Mouse (Mus musculus) neural tube, embryonic 12.5 days (tissue): ENCODE data around the gene Zbtb8a. TPM values are rescaled to one million over a fixed set of nuclear protein-coding genes. Genes with fewer than 3 reads are reported as not detected.
"Not testable (repeated sequence)": the region's sequence is repeated elsewhere in the genome, so short reads cannot be mapped to it uniquely, and the experiment has no call there.

Source experiments
- ATAC-seq: fragments of 200-750 bp; cut with Nextera tagmentation; 2 replicates; pipeline ENCODE4 v1.8.0; 2017; ENCODE audit warnings: low read depth, mild to moderate bottlenecking, moderate TSS enrichment, moderate library complexity; ENCODE audit not compliant: low FRiP score
- H3K27ac ChIP-seq: fragments of 300-500 bp; sonication (generic); 2 replicates; pipeline ENCODE4 v1.5.1; 2016
- H3K27me3 ChIP-seq: fragments of 300-500 bp; sonication (generic); replicated peaks from 2 replicates; pipeline ENCODE4 v1.6.1; 2016; ENCODE audit warnings: mild to moderate bottlenecking
- H3K36me3 ChIP-seq: fragments of 300-500 bp; sonication (generic); 2 replicates; pipeline ENCODE4 v1.6.1; 2016; ENCODE audit warnings: mild to moderate bottlenecking
- H3K4me1 ChIP-seq: fragments of 300-500 bp; sonication (generic); 2 replicates; pipeline ENCODE4 v1.6.1; 2016
- H3K4me2 ChIP-seq: fragments of 300-500 bp; sonication (generic); replicated peaks from 2 replicates; pipeline ENCODE4 v1.6.1; 2016; ENCODE audit warnings: mild to moderate bottlenecking
- H3K4me3 ChIP-seq: fragments of 300-500 bp; sonication (generic); 2 replicates; pipeline ENCODE4 v1.5.1; 2016
- H3K9ac ChIP-seq: fragments of 300-500 bp; sonication (generic); 2 replicates; pipeline ENCODE4 v1.6.1; 2016; ENCODE audit warnings: mild to moderate bottlenecking
- H3K9me3 ChIP-seq: fragments of 300-500 bp; sonication (generic); 2 replicates; pipeline ENCODE4 v1.6.1; 2016; ENCODE audit warnings: mild to moderate bottlenecking
- WGBS: fragments of 180-500 bp; shearing (Covaris S2); methylation state at CpG from one replicate; pipeline ENCODE4 v1.1.7; 2016; 5-methylcytosine and 5-hydroxymethylcytosine counted together
- polyA plus RNA-seq: library from polyadenylated mRNA; unstranded; fragments of >200 nt; fragmentation: Nextera tagmentation; extraction: Ambion mirVana; gene quantifications from 2 replicates; pipeline ENCODE4 v1.2.1, GENCODE M21; 2016

Zbtb8a gene
- 12.5 and 15.4 TPM in 2 replicates for polyA plus RNA-seq

- no peaks in the 10 kb centered on the region for H3K36me3 ChIP-seq
- H3K9me3 ChIP-seq = no peaks in the 10 kb centered on the region; the same call in 1 of the 2 replicates
- 2% methylated on average over 54 of the region's 65 CpGs for WGBS
- H3K9ac ChIP-seq = peak within 1 kb of the TSS; percentile 87
- 0 out of 2 replicates have a peak, but pooled peaks cover 2% of the 10 kb centered on the region for H3K4me1 ChIP-seq
- H3K4me3 ChIP-seq = peak within 1 kb of the TSS; percentile 90
- H3K27me3 ChIP-seq = peaks cover 10% of the 10 kb centered on the region; the same call in 1 of the 2 replicates
- peak; percentile 73 for ATAC-seq
- H3K27ac ChIP-seq = peak within 1 kb of the TSS; percentile 71
- H3K4me2 ChIP-seq = peak within 1 kb of the TSS; percentile 67
Measured at GRCm38 (mm10) chr4:129377601-129378390, at the start of gene Zbtb8a. Gene Zbtb8a (minus strand): TSS chr4:129378116.

GRCm38 (mm10) chr4:129418321-129418720 lies 40.4 kb upstream of the Zbtb8a start:
- H3K27me3 ChIP-seq = no peaks in the 10 kb centered on the region
- H3K4me2 ChIP-seq = no peak overlapping the region
- no peaks in the 10 kb centered on the region for H3K36me3 ChIP-seq
- H3K9ac ChIP-seq = no peak overlapping the region
- WGBS = 78% methylated on average over 5 of the region's 5 CpGs
- H3K27ac ChIP-seq = no peak overlapping the region
- no peak for ATAC-seq
- no peaks in the 10 kb centered on the region for H3K4me1 ChIP-seq
- H3K4me3 ChIP-seq = no peak overlapping the region
- H3K9me3 ChIP-seq = no peaks in the 10 kb centered on the region

- H3K36me3 ChIP-seq = no peaks in the 10 kb centered on the region
- no peak overlapping the region for H3K4me3 ChIP-seq
- no peak overlapping the region for H3K4me2 ChIP-seq
- H3K9me3 ChIP-seq = no peaks in the 10 kb centered on the region
- H3K27ac ChIP-seq = no peak overlapping the region
- H3K4me1 ChIP-seq = no peaks in the 10 kb centered on the region
- no peak overlapping the region for H3K9ac ChIP-seq
- ATAC-seq = no peak
- H3K27me3 ChIP-seq = no peaks in the 10 kb centered on the region
- WGBS = 88% methylated on average over 5 of the region's 5 CpGs
Measured at GRCm38 (mm10) chr4:129416478-129416877, 38.6 kb upstream of the Zbtb8a start.

DNA sequence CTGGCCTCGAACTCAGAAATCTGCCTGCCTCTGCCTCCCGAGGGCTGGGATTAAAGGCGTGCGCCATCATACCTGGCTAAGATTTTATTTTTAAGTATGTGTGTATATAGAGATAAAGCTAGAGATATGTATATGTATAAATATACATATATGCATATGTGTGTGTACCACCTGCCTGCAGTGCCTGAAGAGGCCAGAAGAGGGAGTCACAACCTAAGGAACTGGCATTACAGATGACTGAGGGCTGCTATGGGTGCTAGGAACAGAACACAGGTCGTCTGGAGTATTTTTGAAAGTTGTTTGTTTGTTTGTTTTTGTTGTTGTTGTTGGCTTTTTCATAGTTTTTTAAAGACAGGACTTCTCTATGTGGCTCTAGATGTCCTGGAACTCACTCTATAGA lies 38.0 kb upstream of the Zbtb8a start:
- Histone ChIP-seq H3K4me3 (no peak overlapping the region), H3K27me3 (no peaks in the 10 kb centered on the region), H3K9ac (no peak overlapping the region), H3K4me2 (no peak overlapping the region), H3K4me1 (no peaks in the 10 kb centered on the region), H3K27ac (no peak overlapping the region), H3K36me3 (no peaks in the 10 kb centered on the region), H3K9me3 (no peaks in the 10 kb centered on the region)
- WGBS = 92% methylated on average over 5 of the region's 5 CpGs
- no peak for ATAC-seq

DNA sequence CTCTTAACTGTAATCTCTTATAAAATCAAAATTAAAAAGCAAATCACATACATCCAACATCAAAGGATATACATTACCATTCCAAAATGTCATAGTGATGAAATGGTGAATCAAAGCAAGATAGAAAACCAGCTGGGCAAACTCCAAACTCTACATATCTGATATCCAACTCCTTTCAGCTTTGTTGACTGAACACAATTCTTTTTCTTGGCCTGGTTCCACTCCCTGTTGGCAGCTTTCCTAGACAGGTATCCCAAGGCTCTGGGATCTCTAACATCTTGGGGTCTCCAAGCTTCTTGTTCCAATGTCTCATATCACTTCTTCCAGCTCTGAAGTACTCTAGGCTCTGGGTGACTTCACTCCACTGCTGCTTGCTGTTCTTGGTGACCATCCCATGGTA lies 33.1 kb upstream of the Zbtb8a start:
- Histone ChIP-seq H3K27me3 (0 out of 2 replicates have a peak, but pooled peaks cover 3% of the 10 kb centered on the region), H3K9me3 (no peaks in the 10 kb centered on the region), H3K4me1 (0 out of 2 replicates have a peak, but pooled peaks cover 6% of the 10 kb centered on the region), H3K4me3 (no peak overlapping the region), H3K9ac (no peak overlapping the region), H3K4me2 (no peak overlapping the region), H3K27ac (no peak overlapping the region), H3K36me3 (no peaks in the 10 kb centered on the region)
- ATAC-seq = no peak

- not testable (repeated sequence) for H3K9ac ChIP-seq, H3K27ac ChIP-seq, H3K4me2 ChIP-seq, H3K36me3 ChIP-seq, H3K4me3 ChIP-seq, H3K27me3 ChIP-seq, ATAC-seq, H3K4me1 ChIP-seq, H3K9me3 ChIP-seq
- WGBS = 86% methylated on average over 3 of the region's 3 CpGs
Measured at GRCm38 (mm10) chr4:129410532-129410931, 32.6 kb upstream of the Zbtb8a start.

GRCm38 (mm10) chr4:129406447-129406846 lies 28.5 kb upstream of the Zbtb8a start:
- H3K9ac ChIP-seq = peak overlapping the region; percentile 48; the same call in 1 of the 2 replicates
- peak overlapping the region; percentile 35 for H3K4me3 ChIP-seq
- H3K27ac ChIP-seq = no peak overlapping the region
- H3K4me1 ChIP-seq = 0 out of 2 replicates have a peak, but pooled peaks cover 7% of the 10 kb centered on the region
- WGBS = 2% methylated on average over 25 of the region's 25 CpGs
- H3K9me3 ChIP-seq = no peaks in the 10 kb centered on the region
- 0 out of 2 replicates have a peak, but pooled peaks have one; percentile 21 for ATAC-seq
- H3K36me3 ChIP-seq = no peaks in the 10 kb centered on the region
- H3K4me2 ChIP-seq = peak overlapping the region; percentile 69
- H3K27me3 ChIP-seq = 0 out of 2 replicates have a peak, but pooled peaks cover 3% of the 10 kb centered on the region

DNA sequence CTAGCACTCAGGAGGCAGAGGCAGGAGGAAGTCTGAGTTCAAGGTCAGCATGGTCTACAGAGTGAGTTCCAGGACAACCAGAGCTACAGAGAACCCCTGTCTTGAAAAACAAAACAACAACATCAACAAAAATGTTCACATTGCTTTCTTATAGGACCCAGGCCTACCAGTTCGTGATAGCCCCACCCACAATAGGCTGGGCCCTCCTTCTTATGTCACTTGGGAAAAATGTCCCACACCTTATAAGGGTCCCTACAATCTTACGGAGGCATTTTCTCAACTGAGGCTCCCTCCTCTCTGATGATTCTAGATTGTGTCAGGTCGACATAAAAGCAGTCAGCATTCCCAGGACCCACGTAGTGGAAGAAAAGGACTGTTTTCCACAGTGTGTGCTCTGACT lies 21.9 kb upstream of the Zbtb8a start:
- no peak overlapping the region for H3K9ac ChIP-seq
- H3K36me3 ChIP-seq = no peaks in the 10 kb centered on the region
- no peak overlapping the region for H3K4me3 ChIP-seq
- no peaks in the 10 kb centered on the region for H3K4me1 ChIP-seq
- 81% methylated on average over 4 of the region's 4 CpGs for WGBS
- no peak for ATAC-seq
- H3K9me3 ChIP-seq = no peaks in the 10 kb centered on the region
- H3K27me3 ChIP-seq = no peaks in the 10 kb centered on the region
- no peak overlapping the region for H3K27ac ChIP-seq
- no peak overlapping the region for H3K4me2 ChIP-seq

DNA sequence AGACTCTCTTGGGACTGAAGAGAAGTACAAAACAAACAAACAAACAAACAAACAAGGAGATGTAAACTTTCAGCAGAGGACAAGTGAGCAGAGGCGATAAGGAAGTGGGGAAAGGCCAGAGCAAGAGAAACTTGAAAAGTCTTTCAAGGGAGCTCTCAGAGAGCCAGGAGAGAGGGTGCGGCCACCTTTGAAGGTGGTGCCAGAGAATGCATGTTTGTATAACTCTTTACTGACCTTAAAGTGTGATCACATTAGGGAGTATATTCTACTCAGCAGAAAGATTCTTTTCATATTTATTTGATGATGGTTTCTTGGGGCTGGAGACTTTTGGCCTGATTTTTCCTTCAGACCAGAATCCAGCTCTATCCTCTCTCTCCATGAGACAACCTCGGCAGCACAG lies 19.0 kb upstream of the Zbtb8a start:
- no peaks in the 10 kb centered on the region for H3K36me3 ChIP-seq
- no peaks in the 10 kb centered on the region for H3K27me3 ChIP-seq
- H3K4me3 ChIP-seq = no peak overlapping the region
- H3K4me1 ChIP-seq = peaks cover 4% of the 10 kb centered on the region; the same call in 1 of the 2 replicates
- ATAC-seq = no peak
- H3K4me2 ChIP-seq = no peak overlapping the region
- H3K27ac ChIP-seq = no peak overlapping the region
- whole genome bisulfite sequencing = 89% methylated on average over 3 of the region's 3 CpGs
- H3K9me3 ChIP-seq = no peaks in the 10 kb centered on the region
- H3K9ac ChIP-seq = no peak overlapping the region

DNA sequence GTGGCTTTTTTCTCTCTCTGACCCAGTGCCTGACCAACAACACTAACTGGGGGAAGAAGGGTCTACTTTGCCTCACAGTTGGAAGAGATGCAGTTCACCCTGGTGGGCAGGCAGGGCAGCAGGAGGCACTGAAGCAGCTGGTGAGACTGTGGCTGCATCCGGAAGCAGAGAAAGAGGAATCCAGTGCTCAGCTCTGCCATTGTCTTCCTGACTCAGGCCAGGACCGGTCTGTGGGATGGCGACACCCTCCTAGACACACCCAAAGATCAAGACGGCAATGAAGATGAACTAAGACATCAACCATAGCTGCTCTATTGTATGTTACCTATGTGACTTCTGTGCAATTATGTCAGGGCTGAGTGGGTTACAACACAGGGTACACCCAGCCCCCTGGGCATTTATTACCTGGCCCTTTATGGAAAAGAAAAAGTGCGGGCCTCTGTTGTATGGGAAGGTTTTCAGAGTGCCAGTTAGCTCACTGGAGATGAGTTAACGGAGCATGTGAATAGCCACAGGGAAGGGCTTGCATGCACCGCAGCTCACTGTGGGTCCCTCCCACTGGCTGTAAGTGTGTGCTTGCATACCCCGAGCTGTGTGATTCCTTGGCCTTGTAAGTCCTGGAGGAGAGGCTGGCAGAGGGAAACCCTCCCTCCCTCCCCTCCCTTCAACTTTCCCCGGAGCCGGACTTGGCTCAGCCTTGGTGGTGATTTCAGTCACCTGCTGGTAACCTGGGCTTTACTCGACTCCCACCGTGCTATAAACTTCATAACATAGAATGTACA lies 16.4 kb upstream of the Zbtb8a start:
- H3K9me3 ChIP-seq = no peaks in the 10 kb centered on the region
- no peak overlapping the region for H3K9ac ChIP-seq
- no peak overlapping the region for H3K4me2 ChIP-seq
- ATAC-seq = no peak
- no peak overlapping the region for H3K4me3 ChIP-seq
- no peak overlapping the region for H3K27ac ChIP-seq
- peaks cover 4% of the 10 kb centered on the region; the same call in 1 of the 2 replicates for H3K4me1 ChIP-seq
- no peaks in the 10 kb centered on the region for H3K27me3 ChIP-seq
- 25% methylated on average over 12 of the region's 12 CpGs for WGBS
- H3K36me3 ChIP-seq = no peaks in the 10 kb centered on the region

DNA sequence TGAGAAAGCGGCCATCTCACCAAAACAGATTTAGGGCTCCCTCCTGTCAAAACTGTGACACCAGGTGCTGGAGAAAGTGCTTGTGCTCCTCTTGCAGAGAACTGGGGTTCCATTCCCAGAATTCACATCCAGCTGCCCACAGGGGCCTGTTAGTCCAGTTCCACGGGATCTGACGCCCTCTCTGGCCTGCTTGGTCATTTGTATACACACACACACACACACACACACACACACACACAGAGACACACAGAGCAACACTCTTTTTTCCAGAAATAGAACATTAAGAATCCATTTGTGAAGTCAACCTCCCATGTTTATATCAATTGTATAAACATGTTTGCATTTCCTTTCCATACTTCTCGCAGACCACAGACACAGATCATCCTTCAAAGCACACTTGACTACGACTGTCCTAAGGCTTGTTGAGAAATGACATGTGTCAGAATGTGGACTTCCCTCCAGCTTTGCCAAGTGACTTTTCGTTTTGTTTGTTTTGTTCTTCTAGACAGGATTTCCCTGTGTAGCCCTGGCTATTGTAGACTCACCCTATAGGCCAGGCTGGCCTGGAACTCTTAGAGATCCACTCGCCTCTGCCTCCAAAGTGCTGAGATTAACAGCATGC lies 13.1 kb upstream of the Zbtb8a start:
- H3K9me3 ChIP-seq = no peaks in the 10 kb centered on the region
- no peak overlapping the region for H3K4me2 ChIP-seq
- no peaks in the 10 kb centered on the region for H3K27me3 ChIP-seq
- H3K9ac ChIP-seq = no peak overlapping the region
- ATAC-seq = no peak
- 87% methylated on average over 7 of the region's 7 CpGs for WGBS
- H3K4me3 ChIP-seq = no peak overlapping the region
- no peak overlapping the region for H3K27ac ChIP-seq
- peaks cover 4% of the 10 kb centered on the region; the same call in 1 of the 2 replicates for H3K4me1 ChIP-seq
- H3K36me3 ChIP-seq = no peaks in the 10 kb centered on the region

GRCm38 (mm10) chr4:129390216-129390743 lies 12.4 kb upstream of the Zbtb8a start:
- H3K9me3 ChIP-seq = no peaks in the 10 kb centered on the region
- H3K9ac ChIP-seq = no peak overlapping the region
- no peak for ATAC-seq
- H3K4me3 ChIP-seq = no peak overlapping the region
- peaks cover 4% of the 10 kb centered on the region; the same call in 1 of the 2 replicates for H3K4me1 ChIP-seq
- 88% methylated on average over 14 of the region's 14 CpGs for WGBS
- no peaks in the 10 kb centered on the region for H3K36me3 ChIP-seq
- H3K27me3 ChIP-seq = no peaks in the 10 kb centered on the region
- no peak overlapping the region for H3K4me2 ChIP-seq
- H3K27ac ChIP-seq = no peak overlapping the region
